Mouse (Mus musculus): ENCODE results near the gene Chd9. TPM values are rescaled to one million over a fixed set of nuclear protein-coding genes. Genes with fewer than 3 reads are reported as not detected.
"Not testable (repeated sequence)": the region's sequence is repeated elsewhere in the genome, so short reads cannot be mapped to it uniquely, and the experiment has no call there.

Gene Chd9
- total RNA-seq, 4 experiments from 2014 or later = 240 to 270 (median 254) TPM

DNA sequence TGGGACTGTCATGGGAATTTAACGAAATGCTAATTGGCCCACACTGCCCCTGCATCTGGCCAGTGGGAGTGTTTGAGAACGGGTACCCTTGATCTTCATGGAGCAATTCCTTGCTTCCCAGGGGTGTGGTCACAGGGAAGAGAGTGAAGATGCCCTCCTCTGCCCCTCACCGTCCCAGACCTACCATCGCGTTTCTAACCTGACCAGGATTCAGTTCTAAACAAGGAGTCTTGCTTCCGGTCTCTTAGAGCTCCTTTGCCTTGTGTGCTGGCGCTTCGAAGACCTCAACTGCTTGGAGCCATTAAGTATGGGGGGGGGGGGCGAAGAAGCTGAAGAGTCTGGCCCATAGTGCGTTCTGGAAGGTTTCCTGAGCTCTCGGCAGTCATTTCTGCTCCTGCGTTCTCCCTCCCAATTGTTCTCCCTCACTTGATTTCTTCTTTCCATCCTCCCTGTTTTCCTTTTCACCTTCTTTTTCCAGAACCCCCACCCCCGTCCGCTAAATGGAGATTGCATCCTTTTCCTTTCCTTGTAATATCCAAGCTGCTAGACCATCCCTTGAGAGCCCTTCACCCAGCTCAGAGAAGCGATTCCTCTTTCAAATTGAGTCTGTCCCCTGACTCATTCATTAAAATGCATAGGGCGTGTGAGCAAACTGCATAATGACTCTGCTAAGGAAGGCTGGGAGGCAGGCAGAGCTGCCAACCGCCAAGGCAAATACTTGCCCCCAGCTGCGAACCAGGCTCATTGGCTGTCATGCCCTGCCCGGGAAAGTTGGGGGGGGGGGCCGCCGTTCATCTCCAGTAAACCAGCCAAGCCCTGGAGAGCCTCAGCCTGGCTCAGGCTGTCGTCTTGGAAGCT, 42.0 kb downstream of the Chd9 start:
- peak; percentile 58 to 72 for DNase-seq (ENCODE audit: low spot score in 2 of 2)

DNA sequence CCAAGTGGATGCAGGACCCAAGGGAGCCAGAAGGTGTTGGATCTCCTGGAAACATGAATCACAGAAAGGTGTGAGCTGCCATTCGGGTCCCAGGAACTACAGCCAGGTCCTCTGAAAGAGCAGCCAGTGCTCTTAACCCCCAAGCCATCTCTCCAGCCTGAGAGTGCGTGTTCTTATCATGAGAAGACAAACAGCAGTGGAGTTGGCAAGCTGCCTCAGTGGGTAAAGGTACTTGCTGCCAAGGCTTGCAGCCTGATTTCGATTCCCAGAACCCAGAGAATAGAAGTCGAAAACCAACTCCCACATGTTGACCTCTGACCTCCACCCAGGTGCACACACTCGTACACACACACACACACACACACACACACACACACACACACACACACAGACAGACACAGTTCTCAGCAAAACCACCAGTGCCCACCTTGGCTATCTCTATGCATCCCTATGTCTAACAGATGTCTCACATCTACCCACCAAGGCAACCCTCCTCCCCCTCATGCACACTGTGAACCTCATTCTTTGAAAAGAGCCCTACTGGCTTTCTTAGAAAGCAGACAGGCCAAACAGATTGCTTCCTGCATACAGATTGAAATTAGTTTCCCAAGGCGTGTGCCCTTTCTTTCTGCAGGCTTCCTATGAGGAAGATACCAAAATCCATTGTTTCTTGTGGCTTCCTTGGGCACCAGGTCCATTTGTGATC, 43.4 kb downstream of the Chd9 start:
- DNase-seq (ENCODE audit: low spot score in 2 of 2) = no peak

DNA sequence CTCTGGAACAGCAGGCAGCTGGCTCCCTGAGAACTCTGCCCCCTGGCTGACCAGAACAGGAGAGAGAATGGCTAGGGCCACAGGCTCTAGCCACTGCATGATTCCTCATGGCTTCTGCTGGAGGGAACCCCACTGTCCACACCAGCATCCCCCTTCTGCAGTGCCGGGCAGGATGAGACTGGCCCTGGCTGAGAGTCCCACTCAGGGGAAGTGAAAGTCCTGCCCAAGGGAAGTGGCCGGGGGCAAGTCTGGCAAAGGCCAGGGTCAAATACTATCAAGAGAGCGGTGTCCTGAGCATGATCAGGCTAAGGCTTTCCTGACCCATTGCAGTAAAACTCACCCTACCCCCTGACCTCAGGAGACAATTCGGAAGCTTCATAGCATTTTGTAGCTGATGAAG, 44.9 kb downstream of the Chd9 start:
- no peak for DNase-seq (ENCODE audit: low spot score in 2 of 2)

GRCm38 (mm10) chr8:90876213-90876721, 48.1 kb downstream of the Chd9 start:
- DNase-seq (ENCODE audit: low spot score in 2 of 2) = peak; percentile 63 to 76

DNA sequence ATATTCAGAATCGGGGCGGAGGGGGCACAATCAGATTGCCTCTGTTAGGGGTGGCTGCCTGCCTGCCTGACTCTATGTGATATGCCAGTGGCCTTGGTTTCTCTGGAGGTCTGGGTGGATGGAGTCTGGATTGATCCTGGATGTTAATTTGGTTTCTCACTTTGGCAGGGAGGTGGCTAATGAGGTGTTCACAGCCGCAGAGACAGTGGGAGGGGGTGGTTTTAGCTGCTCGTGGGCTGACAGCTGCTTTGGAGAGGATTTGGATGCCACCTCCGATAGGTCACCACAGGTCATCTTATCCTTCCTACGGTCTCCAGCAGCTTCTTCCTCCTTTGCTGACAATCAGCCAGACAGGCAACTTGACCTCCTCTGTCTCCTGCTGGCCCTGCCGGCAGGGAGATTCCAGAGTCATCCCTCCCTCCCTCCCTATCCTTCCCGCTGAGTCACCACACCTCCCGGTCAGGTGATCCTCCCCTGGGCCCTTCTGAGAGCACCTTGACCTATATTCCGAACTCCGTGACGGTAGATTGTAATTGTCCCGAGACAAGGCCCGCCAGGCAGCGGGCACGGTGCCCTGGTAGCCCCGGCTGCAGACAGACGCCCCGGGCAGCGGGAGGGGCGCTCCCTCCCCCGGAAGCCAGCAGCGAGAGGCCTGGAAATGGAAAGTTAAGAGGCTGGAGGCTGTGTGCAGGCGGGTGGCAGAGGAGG, 48.7 kb downstream of the Chd9 start:
- peak; percentile 63 to 70 for DNase-seq (ENCODE audit: low spot score in 2 of 2)

- no peak for DNase-seq (ENCODE audit: low spot score in 2 of 2)
Measured at GRCm38 (mm10) chr8:90877430-90877975, 49.4 kb downstream of the Chd9 start.

DNA sequence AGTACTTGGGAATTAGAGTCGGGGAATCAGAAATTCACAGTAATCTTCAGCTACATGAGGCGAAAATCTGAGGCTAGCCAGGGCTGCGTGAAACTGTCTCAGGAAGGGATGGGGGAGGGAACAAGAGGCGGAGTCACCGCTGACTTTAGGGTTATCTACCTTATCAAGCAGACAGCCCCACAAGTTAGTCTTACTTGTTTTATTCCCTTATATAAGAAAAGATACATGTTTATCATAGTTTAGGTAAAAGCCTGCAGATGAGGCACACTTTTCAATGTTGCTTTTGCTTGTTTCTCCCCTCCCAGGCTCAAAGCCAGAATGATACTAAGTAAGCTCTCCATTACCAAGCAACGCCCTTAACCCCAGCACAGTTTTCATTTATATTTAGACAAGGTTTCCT, 50.4 kb downstream of the Chd9 start:
- no peak for DNase-seq (ENCODE audit: low spot score in 2 of 2)

- no peak for DNase-seq (ENCODE audit: low spot score in 2 of 2)
Measured at GRCm38 (mm10) chr8:90880041-90880440, 51.9 kb downstream of the Chd9 start.

- no peak for DNase-seq (ENCODE audit: low spot score in 2 of 2)
Measured at GRCm38 (mm10) chr8:90881181-90881580, 53.0 kb downstream of the Chd9 start.

DNA sequence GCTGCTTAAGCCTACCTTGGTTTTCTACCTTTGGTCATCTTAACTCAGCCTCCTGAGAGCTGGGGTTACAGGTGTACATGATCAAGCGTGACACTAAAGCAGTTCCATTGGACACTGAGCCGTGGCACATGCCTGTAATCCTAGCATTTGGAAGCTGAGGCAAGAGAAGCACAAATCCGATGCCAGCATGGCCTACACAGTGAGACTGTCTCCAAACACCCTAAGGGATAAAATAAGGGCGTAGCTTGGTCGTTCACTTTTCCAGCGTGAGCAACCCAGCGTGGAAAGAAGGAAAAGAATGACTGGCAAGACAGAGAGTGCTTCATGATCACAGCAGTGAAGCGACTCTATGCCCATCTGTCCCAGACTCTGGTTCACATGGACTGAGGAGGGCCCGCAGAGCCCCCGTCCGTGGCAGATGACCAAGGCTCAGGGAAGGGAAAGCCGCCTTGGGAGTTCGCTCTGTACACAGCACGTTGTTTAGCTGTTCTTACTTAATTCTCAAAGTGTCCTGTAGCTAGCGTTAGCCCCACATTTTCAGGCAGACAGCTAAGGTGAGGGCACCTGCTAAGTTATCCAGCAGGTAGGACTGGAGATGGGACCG, 54.0 kb downstream of the Chd9 start:
- no peak for DNase-seq (ENCODE audit: low spot score in 2 of 2)

- DNase-seq (ENCODE audit: low spot score in 2 of 2) = no peak
Measured at GRCm38 (mm10) chr8:90885671-90886368, 57.7 kb downstream of the Chd9 start.

- not testable (repeated sequence) for DNase-seq (ENCODE audit: low spot score in 2 of 2)
Measured at GRCm38 (mm10) chr8:90886369-90886712, 58.2 kb downstream of the Chd9 start.

DNA sequence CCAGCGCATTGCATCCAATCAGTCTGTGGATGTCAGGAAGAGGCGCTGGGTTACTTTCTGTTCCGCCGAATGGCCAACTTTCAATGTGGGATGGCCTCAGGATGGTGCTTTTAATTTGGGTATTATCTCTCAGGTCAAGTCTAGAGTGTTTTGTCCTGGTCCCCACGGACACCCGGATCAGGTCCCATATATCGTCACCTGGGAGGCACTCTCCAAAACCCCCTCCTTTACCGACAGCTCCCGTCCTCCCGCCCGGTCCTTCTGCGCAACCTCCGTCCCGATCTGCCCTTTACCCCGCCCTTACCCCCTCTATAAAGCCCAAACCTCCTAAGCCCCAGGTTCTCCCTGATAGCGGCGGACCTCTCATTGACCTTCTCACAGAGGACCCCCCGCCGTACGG, 59.2 kb downstream of the Chd9 start:
- DNase-seq (ENCODE audit: low spot score in 2 of 2) = not testable (repeated sequence)

DNA sequence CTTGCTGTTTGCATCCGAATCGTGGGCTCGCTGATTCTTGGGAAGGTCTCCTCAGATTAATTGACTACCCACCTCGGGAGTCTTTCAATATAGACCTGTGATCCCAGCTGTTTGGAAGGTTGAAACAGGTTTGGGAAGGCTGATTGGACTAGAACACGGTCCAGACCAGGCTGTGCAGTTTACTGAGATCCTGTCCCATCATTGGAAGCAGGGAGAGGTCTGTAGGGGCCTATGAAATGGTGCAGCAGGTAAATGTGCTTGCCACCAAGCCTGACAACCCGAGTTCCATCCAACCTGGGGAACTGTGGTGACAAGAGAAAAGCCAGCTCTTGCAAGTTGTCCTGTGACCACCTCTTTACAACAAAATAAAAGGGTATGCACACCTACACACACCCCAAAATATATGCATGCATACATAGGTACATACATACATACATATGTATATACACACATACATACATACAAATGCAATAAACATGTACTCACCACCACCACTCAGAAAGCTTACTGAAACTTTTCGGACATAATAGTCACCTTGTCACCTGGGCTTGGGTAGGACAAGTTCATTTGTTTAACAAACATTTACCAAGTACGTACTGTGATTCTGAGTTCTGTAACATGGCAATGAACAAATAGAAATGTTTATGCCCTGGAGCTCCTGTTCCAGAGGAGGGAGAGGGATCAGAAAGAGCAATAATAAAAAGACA, 63.9 kb downstream of the Chd9 start:
- no peak for DNase-seq (ENCODE audit: low spot score in 2 of 2)

GRCm38 (mm10) chr8:90892579-90892919, 64.4 kb downstream of the Chd9 start:
- no peak for DNase-seq (ENCODE audit: low spot score in 2 of 2)

GRCm38 (mm10) chr8:90894231-90894914, 66.2 kb downstream of the Chd9 start:
- DNase-seq (ENCODE audit: low spot score in 2 of 2) = peak in 1 of 2 experiments; percentile 24

- no peak for DNase-seq (ENCODE audit: low spot score in 2 of 2)
Measured at GRCm38 (mm10) chr8:90897343-90897742, 69.2 kb downstream of the Chd9 start.

GRCm38 (mm10) chr8:90898578-90898977, 70.4 kb downstream of the Chd9 start:
- no peak for DNase-seq (ENCODE audit: low spot score in 2 of 2)

GRCm38 (mm10) chr8:90902002-90902401, 73.8 kb downstream of the Chd9 start:
- DNase-seq (ENCODE audit: low spot score in 2 of 2) = no peak
